Mouse (Mus musculus): ENCODE results near the gene Rela. TPM values are rescaled to one million over a fixed set of nuclear protein-coding genes. Genes with fewer than 3 reads are reported as not detected.

Rela gene
- polyA plus RNA-seq, 1 experiment from 2014 or later, result 35.2 TPM

GRCm38 (mm10) chr19:5640339-5640738, 3.1 kb downstream of the Rela start:
- Histone ChIP-seq H3K4me1 (replicated peaks) (peaks cover 24% of the 10 kb centered on the region), H3K27me3 (no peaks in the 10 kb centered on the region), H3K27ac (no peak overlapping the region), H3K9me3 (no peaks in the 10 kb centered on the region), H3K9ac (no peak overlapping the region), H3K4me2 (no peak overlapping the region), H3K4me3 (no peak overlapping the region), H3K36me3 (peaks cover 62% of the 10 kb centered on the region)
- WGBS, result 67% methylated on average over 9 of the region's 9 CpGs
- ATAC-seq (ENCODE audit: low FRiP score), result no peak

- 94% methylated on average over 17 of the region's 17 CpGs for WGBS
Observed at GRCm38 (mm10) chr19:5641021-5641420, 3.7 kb downstream of the Rela start.

GRCm38 (mm10) chr19:5641641-5642040, 4.4 kb downstream of the Rela start:
- no peak overlapping the region for H3K27ac ChIP-seq
- 91% methylated on average over 8 of the region's 8 CpGs for WGBS
- no peak overlapping the region for H3K4me3 ChIP-seq
- no peak overlapping the region for H3K4me2 ChIP-seq
- H3K9ac ChIP-seq, result no peak overlapping the region
- H3K9me3 ChIP-seq, result no peaks in the 10 kb centered on the region
- peaks cover 21% of the 10 kb centered on the region for H3K4me1 ChIP-seq (replicated peaks)
- ATAC-seq (ENCODE audit: low FRiP score), result no peak
- no peaks in the 10 kb centered on the region for H3K27me3 ChIP-seq
- H3K36me3 ChIP-seq, result peaks cover 75% of the 10 kb centered on the region

More at GRCm38 (mm10) chr19:5641021-5641420, 3.7 kb downstream of the Rela start:
- no peak overlapping the region for H3K27ac ChIP-seq
- no peak overlapping the region for H3K9ac ChIP-seq
- peaks cover 69% of the 10 kb centered on the region for H3K36me3 ChIP-seq
- ATAC-seq (ENCODE audit: low FRiP score), result no peak
- H3K9me3 ChIP-seq, result no peaks in the 10 kb centered on the region
- no peaks in the 10 kb centered on the region for H3K27me3 ChIP-seq
- H3K4me1 ChIP-seq (replicated peaks), result peaks cover 24% of the 10 kb centered on the region
- H3K4me2 ChIP-seq, result no peak overlapping the region
- H3K4me3 ChIP-seq, result no peak overlapping the region

GRCm38 (mm10) chr19:5645280-5645679, 8.0 kb downstream of the Rela start:
- no peaks in the 10 kb centered on the region for H3K9me3 ChIP-seq
- H3K4me3 ChIP-seq, result no peak overlapping the region
- ATAC-seq (ENCODE audit: low FRiP score), result no peak
- H3K27me3 ChIP-seq, result no peaks in the 10 kb centered on the region
- WGBS, result 95% methylated on average over 9 of the region's 9 CpGs
- H3K4me1 ChIP-seq (replicated peaks), result peaks cover 21% of the 10 kb centered on the region
- no peak overlapping the region for H3K4me2 ChIP-seq
- H3K27ac ChIP-seq, result no peak overlapping the region
- no peak overlapping the region for H3K9ac ChIP-seq
- peaks cover 78% of the 10 kb centered on the region for H3K36me3 ChIP-seq

GRCm38 (mm10) chr19:5646731-5647330, 9.5 kb downstream of the Rela start:
- WGBS, result 95% methylated on average over 8 of the region's 8 CpGs
- no peak for ATAC-seq (ENCODE audit: low FRiP score)

GRCm38 (mm10) chr19:5647791-5648190, 10.5 kb downstream of the Rela start:
- ATAC-seq (ENCODE audit: low FRiP score), result no peak
- no peaks in the 10 kb centered on the region for H3K9me3 ChIP-seq
- WGBS, result 94% methylated on average over 6 of the region's 6 CpGs
- no peak overlapping the region for H3K4me3 ChIP-seq
- H3K36me3 ChIP-seq, result peaks cover 57% of the 10 kb centered on the region
- peaks cover 3% of the 10 kb centered on the region for H3K27me3 ChIP-seq
- peaks cover 19% of the 10 kb centered on the region for H3K4me1 ChIP-seq (replicated peaks)
- peak overlapping the region; percentile 88 for H3K27ac ChIP-seq
- no peak overlapping the region for H3K4me2 ChIP-seq
- 0 out of 2 replicates have a peak overlapping the region, but pooled peaks have one; percentile 72 for H3K9ac ChIP-seq

More at GRCm38 (mm10) chr19:5646731-5647330, 9.5 kb downstream of the Rela start:
- Histone ChIP-seq H3K4me3 (no peak overlapping the region), H3K4me1 (replicated peaks) (peaks cover 19% of the 10 kb centered on the region), H3K27me3 (no peaks in the 10 kb centered on the region), H3K9ac (no peak overlapping the region), H3K36me3 (peaks cover 67% of the 10 kb centered on the region), H3K9me3 (no peaks in the 10 kb centered on the region), H3K27ac (no peak overlapping the region), H3K4me2 (no peak overlapping the region)

- no peaks in the 10 kb centered on the region for H3K9me3 ChIP-seq
- ATAC-seq (ENCODE audit: low FRiP score), result peak; percentile 90
- peaks cover 51% of the 10 kb centered on the region for H3K36me3 ChIP-seq
- peak overlapping the region; percentile 72 for H3K9ac ChIP-seq
- peak overlapping the region; percentile 88 for H3K27ac ChIP-seq
- H3K4me3 ChIP-seq, result peak overlapping the region; percentile 25
- peaks cover 11% of the 10 kb centered on the region for H3K27me3 ChIP-seq
- peak overlapping the region; percentile 56 for H3K4me2 ChIP-seq
- 13% methylated on average over 26 of the region's 26 CpGs for WGBS
- peaks cover 20% of the 10 kb centered on the region for H3K4me1 ChIP-seq (replicated peaks)
Observed at GRCm38 (mm10) chr19:5648401-5649297, 11.4 kb downstream of the Rela start.

- WGBS, result 76% methylated on average over 6 of the region's 6 CpGs
- ATAC-seq (ENCODE audit: low FRiP score), result no peak
- peak overlapping the region; percentile 56 for H3K4me2 ChIP-seq
Observed at GRCm38 (mm10) chr19:5649298-5649741, 12.0 kb downstream of the Rela start.

GRCm38 (mm10) chr19:5651502-5652274, 14.4 kb downstream of the Rela start:
- Histone ChIP-seq H3K4me2 (no peak overlapping the region), H3K4me1 (replicated peaks) (peaks cover 35% of the 10 kb centered on the region), H3K27ac (no peak overlapping the region), H3K4me3 (no peak overlapping the region), H3K9me3 (no peaks in the 10 kb centered on the region), H3K27me3 (peaks cover 41% of the 10 kb centered on the region), H3K9ac (no peak overlapping the region), H3K36me3 (peaks cover 20% of the 10 kb centered on the region)
- no peak for ATAC-seq (ENCODE audit: low FRiP score)
- 62% methylated on average over 13 of the region's 13 CpGs for WGBS

More at GRCm38 (mm10) chr19:5649298-5649741, 12.0 kb downstream of the Rela start:
- Histone ChIP-seq H3K27me3 (peaks cover 18% of the 10 kb centered on the region), H3K9me3 (no peaks in the 10 kb centered on the region), H3K9ac (peak overlapping the region; percentile 72), H3K4me1 (replicated peaks) (peaks cover 26% of the 10 kb centered on the region), H3K27ac (peak overlapping the region; percentile 88), H3K4me3 (peak overlapping the region; percentile 25), H3K36me3 (peaks cover 44% of the 10 kb centered on the region)

GRCm38 (mm10) chr19:5652570-5652969, 15.3 kb downstream of the Rela start:
- H3K27me3 ChIP-seq, result peaks cover 42% of the 10 kb centered on the region
- peaks cover 11% of the 10 kb centered on the region for H3K36me3 ChIP-seq
- H3K9ac ChIP-seq, result no peak overlapping the region
- H3K4me3 ChIP-seq, result no peak overlapping the region
- no peaks in the 10 kb centered on the region for H3K9me3 ChIP-seq
- ATAC-seq (ENCODE audit: low FRiP score), result no peak
- WGBS, result 82% methylated on average over 6 of the region's 6 CpGs
- no peak overlapping the region for H3K27ac ChIP-seq
- H3K4me2 ChIP-seq, result no peak overlapping the region
- peaks cover 35% of the 10 kb centered on the region for H3K4me1 ChIP-seq (replicated peaks)

GRCm38 (mm10) chr19:5653969-5654719, 16.9 kb downstream of the Rela start:
- ATAC-seq (ENCODE audit: low FRiP score), result 0 out of 2 replicates have a peak, but pooled peaks have one; percentile 29
- Histone ChIP-seq H3K27me3 (peaks cover 42% of the 10 kb centered on the region), H3K4me2 (peak overlapping the region; percentile 59), H3K27ac (no peak overlapping the region), H3K9ac (peak overlapping the region; percentile 68), H3K4me1 (replicated peaks) (peaks cover 21% of the 10 kb centered on the region), H3K4me3 (peak overlapping the region; percentile 41), H3K9me3 (no peaks in the 10 kb centered on the region), H3K36me3 (0 out of 2 replicates have a peak, but pooled peaks cover 5% of the 10 kb centered on the region)
- 7% methylated on average over 62 of the region's 62 CpGs for WGBS
